Mouse (Mus musculus) cerebellum, adult 11-12 months (tissue): ENCODE data around the gene Klhdc7b.

Source experiments
- DNase-seq: peaks from one replicate; pipeline ENCODE4 v3.0.0; 2022

The Klhdc7b gene

GRCm38 (mm10) chr15:89384617-89385016 is at the start of gene Klhdc7b:
Gene Klhdc7b, plus strand, starts transcription at chr15:89384917.
- DNase-seq = no peak

GRCm38 (mm10) chr15:89336422-89336821 is 48.3 kb upstream of the Klhdc7b start:
- DNase-seq = no peak

- no peak for DNase-seq
Measured at GRCm38 (mm10) chr15:89339696-89340095, 45.0 kb upstream of the Klhdc7b start.

- no peak for DNase-seq
Measured at GRCm38 (mm10) chr15:89340136-89340535, 44.6 kb upstream of the Klhdc7b start.

GRCm38 (mm10) chr15:89341678-89342077 is 43.0 kb upstream of the Klhdc7b start:
- no peak for DNase-seq

GRCm38 (mm10) chr15:89343325-89343724 is 41.4 kb upstream of the Klhdc7b start:
- no peak for DNase-seq

- DNase-seq = no peak
Measured at GRCm38 (mm10) chr15:89350447-89350846, 34.3 kb upstream of the Klhdc7b start.

GRCm38 (mm10) chr15:89351302-89351701 is 33.4 kb upstream of the Klhdc7b start:
- DNase-seq = no peak

GRCm38 (mm10) chr15:89352054-89352453 is 32.7 kb upstream of the Klhdc7b start:
- no peak for DNase-seq

GRCm38 (mm10) chr15:89352795-89353194 is 31.9 kb upstream of the Klhdc7b start:
- DNase-seq = peak; percentile 37

- peak; percentile 32 for DNase-seq
Measured at GRCm38 (mm10) chr15:89353837-89354236, 30.9 kb upstream of the Klhdc7b start.

GRCm38 (mm10) chr15:89354455-89354854 is 30.3 kb upstream of the Klhdc7b start:
- peak; percentile 43 for DNase-seq

GRCm38 (mm10) chr15:89355241-89356187 is 29.2 kb upstream of the Klhdc7b start, which contains the start of the genes Lmf2 and Ncaph2:
Gene Lmf2, minus strand, starts transcription at chr15:89355659.
Gene Ncaph2, plus strand, starts transcription at chr15:89355719.
- peak; percentile 93 for DNase-seq

GRCm38 (mm10) chr15:89356372-89356771 is 28.3 kb upstream of the Klhdc7b start:
- DNase-seq = peak; percentile 56

- no peak for DNase-seq
Measured at GRCm38 (mm10) chr15:89358784-89359183, 25.9 kb upstream of the Klhdc7b start.

GRCm38 (mm10) chr15:89363051-89363450 is 21.7 kb upstream of the Klhdc7b start:
- peak; percentile 27 for DNase-seq

- peak; percentile 94 for DNase-seq
Measured at GRCm38 (mm10) chr15:89365141-89365551, 19.6 kb upstream of the Klhdc7b start.

GRCm38 (mm10) chr15:89372068-89372467 is 12.6 kb upstream of the Klhdc7b start:
- no peak for DNase-seq

GRCm38 (mm10) chr15:89372536-89372935 is 12.2 kb upstream of the Klhdc7b start:
- DNase-seq = no peak

- DNase-seq = peak; percentile 85
Measured at GRCm38 (mm10) chr15:89373027-89373761, 11.5 kb upstream of the Klhdc7b start.

GRCm38 (mm10) chr15:89373762-89374248 is 10.9 kb upstream of the Klhdc7b start, which contains the start of gene Sco2:
Gene Sco2, minus strand, starts transcription at chr15:89373846.
- peak; percentile 90 for DNase-seq

- DNase-seq = no peak
Measured at GRCm38 (mm10) chr15:89374340-89374739, 10.4 kb upstream of the Klhdc7b start.

- DNase-seq = no peak
Measured at GRCm38 (mm10) chr15:89374801-89375534, 9.7 kb upstream of the Klhdc7b start.
